ENCODE assay signal across 26 mouse cellular contexts in genomic region chr9:117065601-117066000, GRCm38 (mm10).
"Had no signal": no experiment of that assay in that cellular context is flagged by ENCODE, and none has a peak within 500 bp of the region (broad histone marks: within the 10 kb centered on the region; RNA-seq: fewer than 3 reads in every experiment).

No protein-coding gene starts in this region.

- H3K4me3 ChIP-seq: embryonic facial prominence, embryonic 10.5 days; embryonic facial prominence, embryonic 12.5 days; embryonic facial prominence, embryonic 13.5 days; embryonic facial prominence, embryonic 15.5 days; erythroblast, embryonic 14.5 days; forebrain, embryonic 10.5 days; forebrain, embryonic 12.5 days; forebrain, embryonic 13.5 days; forebrain, embryonic 15.5 days; gastrocnemius, adult 2 months; heart, adult 2 months; heart, embryonic 10.5 days had no signal

- DNase-seq: cerebellum, adult 18-20 months; cerebellum, adult 2 months; cerebellum, adult 9-11 months; cerebellum, postnatal 36 days; embryo, embryonic 11 days; forebrain, postnatal 0 days; gastrocnemius, adult 2 months; gastrocnemius, postnatal 10 days; gastrocnemius, postnatal 14 days; gastrocnemius, postnatal 25 days; gastrocnemius, postnatal 36 days; heart, adult 11 months; heart, adult 18-20 months; heart, adult 2 months had no signal

- H3K9me3 ChIP-seq: embryonic facial prominence, embryonic 12.5 days; embryonic facial prominence, embryonic 15.5 days; forebrain, embryonic 10.5 days; forebrain, embryonic 12.5 days; forebrain, embryonic 13.5 days; forebrain, embryonic 15.5 days; heart, embryonic 10.5 days had no signal

- ATAC-seq: forebrain, embryonic 13.5 days; forebrain, embryonic 14.5 days; forebrain, embryonic 15.5 days; forebrain, embryonic 16.5 days; forebrain, postnatal 0 days had no signal

- H3K36me3 ChIP-seq: embryonic facial prominence, embryonic 10.5 days; forebrain, embryonic 10.5 days; forebrain, embryonic 12.5 days; forebrain, embryonic 15.5 days had no signal

- H3K4me1 ChIP-seq: embryonic facial prominence, embryonic 15.5 days; forebrain, embryonic 10.5 days; forebrain, embryonic 12.5 days; forebrain, embryonic 13.5 days; forebrain, embryonic 15.5 days; heart, embryonic 10.5 days had no signal

- H3K27me3 ChIP-seq: embryonic facial prominence, embryonic 12.5 days; embryonic facial prominence, embryonic 13.5 days; embryonic facial prominence, embryonic 15.5 days; forebrain, embryonic 12.5 days; forebrain, embryonic 13.5 days; forebrain, embryonic 15.5 days had no signal

- H3K27ac ChIP-seq: embryonic facial prominence, embryonic 10.5 days; embryonic facial prominence, embryonic 12.5 days; embryonic facial prominence, embryonic 13.5 days; embryonic facial prominence, embryonic 15.5 days; forebrain, embryonic 10.5 days; forebrain, embryonic 12.5 days; forebrain, embryonic 13.5 days; forebrain, embryonic 15.5 days; gastrocnemius, adult 2 months; heart, adult 2 months; heart, embryonic 10.5 days had no signal
